Mouse (Mus musculus): Measurements from ENCODE around the gene Helz2.
"Not testable (repeated sequence)": the region's sequence is repeated elsewhere in the genome, so short reads cannot be mapped to it uniquely, and the experiment has no call there.

The Helz2 gene

GRCm38 (mm10) chr2:181191385-181191784 lies 50.4 kb downstream of the Helz2 start:
- DNase-seq, result not testable (repeated sequence)

DNA sequence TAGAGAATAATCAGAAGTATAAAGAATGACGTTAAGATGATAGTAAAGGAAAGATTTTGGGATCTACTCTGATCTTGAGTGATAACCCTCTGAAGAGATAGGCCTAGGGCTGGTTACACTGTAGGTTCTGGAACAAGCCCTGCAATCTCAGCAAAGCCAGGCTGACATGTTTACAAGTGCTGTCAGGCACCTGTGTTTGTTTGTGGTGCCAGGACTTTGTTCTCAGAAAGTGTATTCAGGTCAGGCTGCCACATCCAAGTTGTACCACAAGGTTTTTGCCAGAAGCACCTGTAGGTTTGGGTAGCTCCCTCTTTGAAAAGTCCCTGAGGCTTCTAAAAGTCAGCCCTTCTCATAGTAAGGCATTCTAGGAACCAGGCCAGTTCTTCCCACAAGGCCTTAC lies 52.5 kb downstream of the Helz2 start:
- DNase-seq, result no peak

DNA sequence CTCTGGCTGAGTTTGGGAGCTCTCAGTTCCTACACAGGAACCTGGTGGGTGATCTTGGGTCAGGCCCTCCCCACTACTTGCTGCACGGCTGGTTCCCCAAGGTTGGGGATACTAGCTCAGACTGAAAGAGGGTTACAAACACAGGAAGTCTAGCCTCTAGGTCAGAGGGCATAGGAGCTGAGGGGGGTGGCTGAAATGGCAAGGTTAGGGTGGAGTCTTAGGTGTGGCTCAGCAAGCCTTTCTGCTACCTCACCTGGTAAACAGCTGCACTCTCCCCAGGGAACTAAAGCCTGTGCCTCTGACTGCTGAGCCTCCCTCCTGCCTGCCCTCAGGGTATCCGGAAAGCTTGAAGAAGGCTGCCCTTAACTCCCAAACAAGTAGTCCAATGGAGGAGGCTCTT lies 53.1 kb downstream of the Helz2 start:
- DNase-seq, result no peak

DNA sequence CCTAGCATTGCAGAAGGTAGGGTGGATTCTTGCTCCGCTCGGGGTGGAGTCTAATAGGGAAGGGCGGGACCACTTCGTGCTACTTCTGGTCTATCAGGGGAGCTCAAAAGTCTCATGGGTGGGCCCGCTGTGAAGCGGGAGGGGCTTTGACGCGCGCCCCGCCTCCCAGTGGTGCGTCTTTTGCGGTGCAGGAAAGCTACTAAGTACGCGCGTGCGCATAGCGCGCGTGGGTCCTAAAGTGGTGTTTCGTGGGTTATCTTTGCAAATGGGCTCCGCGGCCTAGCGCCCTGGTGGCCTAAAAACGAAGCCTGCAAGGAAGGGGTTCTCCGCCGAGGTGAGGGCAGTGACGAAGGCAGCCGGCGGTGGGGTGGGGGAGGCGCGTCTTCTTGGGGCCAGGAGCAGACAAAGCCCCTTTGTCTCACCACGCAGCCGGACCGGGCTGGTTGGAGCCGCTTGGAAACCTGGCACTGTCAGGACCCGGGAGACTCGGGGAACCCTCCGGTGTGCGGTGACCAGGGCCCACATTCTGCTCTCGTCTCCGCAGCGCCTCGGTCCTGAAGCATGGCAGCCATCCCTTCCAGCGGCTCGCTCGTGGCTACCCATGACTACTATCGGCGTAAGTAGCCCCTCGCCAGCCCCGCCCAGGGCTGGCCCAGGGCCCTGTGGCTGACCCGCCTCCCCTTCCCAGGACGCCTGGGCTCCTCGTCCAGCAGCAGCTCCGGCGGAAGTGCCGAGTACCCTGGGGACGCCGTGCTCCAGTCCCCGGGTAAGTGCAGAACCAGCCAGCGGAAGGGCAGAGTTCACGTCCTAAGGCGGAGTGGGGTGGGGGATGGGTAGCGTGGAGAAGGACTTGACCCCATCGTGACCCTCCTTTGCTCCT lies 54.5 kb downstream of the Helz2 start, which contains the start of gene Ppdpf:
Ppdpf (plus strand) TSS at position 127 of the 880 bp plus-strand sequence.
- DNase-seq, result peak; percentile 85

- DNase-seq, result peak; percentile 81
Measured at GRCm38 (mm10) chr2:181186635-181187034, 55.2 kb downstream of the Helz2 start.

DNA sequence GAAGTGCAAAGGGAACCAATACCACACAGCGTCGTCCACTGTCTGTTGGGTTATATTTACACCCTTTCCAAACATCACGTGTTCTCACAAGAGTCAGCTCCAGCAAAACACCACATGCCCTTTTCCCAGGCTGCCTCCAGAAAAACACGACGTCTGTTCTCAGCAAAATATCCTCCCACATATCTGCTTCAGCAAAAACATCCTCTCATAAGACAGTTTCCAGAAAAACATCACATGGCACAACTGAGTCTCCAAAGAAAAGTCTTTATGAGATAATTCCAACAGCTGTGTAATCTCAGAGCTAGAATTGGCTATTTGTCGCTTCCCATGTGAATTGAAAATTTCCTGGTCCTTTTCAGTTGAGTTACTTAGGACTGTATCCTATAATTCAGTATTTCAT lies 60.9 kb downstream of the Helz2 start:
- DNase-seq, result no peak

- DNase-seq, result no peak
Measured at GRCm38 (mm10) chr2:181178471-181178870, 63.4 kb downstream of the Helz2 start.

- no peak for DNase-seq
Measured at GRCm38 (mm10) chr2:181178015-181178414, 63.8 kb downstream of the Helz2 start.

Data from right cerebral cortex, postnatal 4 days (tissue).